Mouse (Mus musculus) MEL (cell line): ENCODE results near the gene Rora. TPM values are rescaled to one million over a fixed set of nuclear protein-coding genes. Genes with fewer than 3 reads are reported as not detected.

Experiments used
- DNase-seq: peaks from one replicate; pipeline ENCODE4 v3.0.0; 2011; ENCODE audit warnings: low read depth, low spot score
- H3K27ac ChIP-seq: 2 replicates; pipeline ENCODE4 v1.5.1; 2012; ENCODE audit warnings: low read depth, mild to moderate bottlenecking, control low read depth, low read length, moderate library complexity; ENCODE audit not compliant: control insufficient read depth
- H3K27me3 ChIP-seq, 2 experiments: fragments of 150-350 bp in 1 of 2; sonication (generic) in 1 of 2; 2 replicates each; pipeline ENCODE4 v1.6.1; 2012; ENCODE audit warnings: low read length in 2 of 2, mild to moderate bottlenecking in 2 of 2, improper control_type of control experiment in 1 of 2, moderate library complexity in 1 of 2; ENCODE audit not compliant: insufficient read depth in 2 of 2, control insufficient read depth in 1 of 2
- H3K36me3 ChIP-seq, 2 experiments: 2 replicates each; pipeline ENCODE4 v1.6.1; 2012 to 2014; ENCODE audit warnings: low read length in 2 of 2, improper control_type of control experiment in 1 of 2, inconsistent platforms in 1 of 2, mild to moderate bottlenecking in 1 of 2; ENCODE audit not compliant: insufficient read depth in 2 of 2, control insufficient read depth in 1 of 2
- H3K4me1 ChIP-seq, 2 experiments: fragments of 150-350 bp in 1 of 2; sonication (generic) in 1 of 2; 2 replicates each; pipeline ENCODE4 v1.6.1; 2012; ENCODE audit warnings: low read length in 2 of 2, improper control_type of control experiment in 1 of 2, mild to moderate bottlenecking in 1 of 2; ENCODE audit not compliant: insufficient read depth in 2 of 2, control insufficient read depth in 1 of 2
- H3K4me3 ChIP-seq, 2 experiments: fragments of 150-350 bp in 1 of 2; sonication (generic) in 1 of 2; 2 replicates each; pipeline ENCODE4 v1.5.1; 2012; ENCODE audit warnings: low read depth in 2 of 2, low read length in 2 of 2, mild to moderate bottlenecking in 2 of 2, moderate library complexity in 2 of 2, control low read depth in 1 of 2, improper control_type of control experiment in 1 of 2; ENCODE audit not compliant: control insufficient read depth in 1 of 2, insufficient read depth in 1 of 2
- H3K79me2 ChIP-seq: 2 replicates; pipeline ENCODE4 v1.6.1; 2012; ENCODE audit warnings: mild to moderate bottlenecking, low read length, moderate library complexity; ENCODE audit not compliant: control insufficient read depth, poor library complexity, insufficient read depth
- H3K9ac ChIP-seq: 2 replicates; pipeline ENCODE4 v1.6.1; 2012; ENCODE audit warnings: low read depth, mild to moderate bottlenecking, control low read depth, low read length, moderate library complexity; ENCODE audit not compliant: control insufficient read depth, poor library complexity, severe bottlenecking
- H3K9me3 ChIP-seq: fragments of 150-350 bp; sonication (generic); replicated peaks from 2 replicates; pipeline ENCODE4 v1.6.1; 2012; ENCODE audit warnings: mild to moderate bottlenecking, low read length, improper control_type of control experiment, moderate library complexity; ENCODE audit not compliant: insufficient read depth
- BHLHE40 ChIP-seq: IDR thresholded peaks from 2 replicates; pipeline ENCODE4 v1.6.1; 2012; ENCODE audit warnings: low read depth, mild to moderate bottlenecking, inconsistent platforms, low read length, improper control_type of control experiment, borderline replicate concordance
- CHD2 ChIP-seq: IDR thresholded peaks from 2 replicates; pipeline ENCODE4 v1.6.1; 2011; ENCODE audit warnings: low read length, improper control_type of control experiment
- CTCF ChIP-seq, 3 experiments: IDR thresholded peaks in 2 of 3; conservative IDR thresholded peaks in 1 of 3; 2 replicates each; pipeline ENCODE4 v1.5.1; 2011 to 2012; ENCODE audit warnings: low read length in 3 of 3, low read depth in 2 of 3, mild to moderate bottlenecking in 2 of 3, improper control_type of control experiment in 1 of 3, inconsistent platforms in 1 of 3, mixed read lengths in 1 of 3, moderate library complexity in 1 of 3; ENCODE audit not compliant: control insufficient read depth in 1 of 3, insufficient read depth in 1 of 3, poor library complexity in 1 of 3, severe bottlenecking in 1 of 3
- E2F4 ChIP-seq: IDR thresholded peaks from 2 replicates; pipeline ENCODE4 v1.6.1; 2011; ENCODE audit warnings: low read depth, low read length, improper control_type of control experiment, borderline replicate concordance
- ELF1 ChIP-seq: IDR thresholded peaks from 2 replicates; pipeline ENCODE4 v1.6.1; 2014; ENCODE audit warnings: low read depth, mild to moderate bottlenecking, inconsistent platforms, low read length, improper control_type of control experiment, moderate library complexity
- EP300 ChIP-seq, 2 experiments: IDR thresholded peaks; 2 replicates each; pipeline ENCODE4 v1.6.1; 2011; ENCODE audit warnings: improper control_type of control experiment in 2 of 2, low read length in 2 of 2, low read depth in 1 of 2, mild to moderate bottlenecking in 1 of 2
- ETS1 ChIP-seq: IDR thresholded peaks from 2 replicates; pipeline ENCODE4 v1.6.1; 2012; ENCODE audit warnings: low read depth, mild to moderate bottlenecking, inconsistent platforms, low read length, improper control_type of control experiment, moderate library complexity
- GATA1 ChIP-seq: IDR thresholded peaks from 2 replicates; pipeline ENCODE4 v1.6.1; 2011; ENCODE audit warnings: low read depth, low read length, improper control_type of control experiment
- HCFC1 ChIP-seq: IDR thresholded peaks from 2 replicates; pipeline ENCODE4 v1.6.1; 2012; ENCODE audit warnings: low read depth, mild to moderate bottlenecking, inconsistent platforms, low read length, improper control_type of control experiment, moderate library complexity
- JUND ChIP-seq: IDR thresholded peaks from 2 replicates; pipeline ENCODE4 v1.6.1; 2011; ENCODE audit warnings: low read depth, mild to moderate bottlenecking, improper control_type of control experiment, low read length
- MAFK ChIP-seq: IDR thresholded peaks from 2 replicates; pipeline ENCODE4 v1.6.1; 2011; ENCODE audit warnings: low read depth, mild to moderate bottlenecking, low read length, improper control_type of control experiment, borderline replicate concordance
- MAX ChIP-seq: IDR thresholded peaks from 2 replicates; pipeline ENCODE4 v1.6.1; 2011; ENCODE audit warnings: low read length, improper control_type of control experiment
- MYC ChIP-seq: IDR thresholded peaks from 2 replicates; pipeline ENCODE4 v1.6.1; 2011; ENCODE audit warnings: low read depth, mild to moderate bottlenecking, low read length, improper control_type of control experiment, moderate library complexity
- NRF1 ChIP-seq: IDR thresholded peaks from 2 replicates; pipeline ENCODE4 v1.6.1; 2014; ENCODE audit warnings: low read depth, mild to moderate bottlenecking, inconsistent platforms, low read length, improper control_type of control experiment, moderate library complexity; ENCODE audit not compliant: poor library complexity, insufficient read depth, severe bottlenecking
- POLR2AphosphoS2 ChIP-seq: IDR thresholded peaks from 2 replicates; pipeline ENCODE4 v1.6.1; 2011; ENCODE audit warnings: low read length, improper control_type of control experiment
- POLR2AphosphoS5 ChIP-seq: IDR thresholded peaks from 2 replicates; pipeline ENCODE4 v1.6.1; 2012; ENCODE audit warnings: low read depth, borderline replicate concordance, mild to moderate bottlenecking, inconsistent platforms, low read length, moderate library complexity, mixed read lengths
- RCOR1 ChIP-seq: IDR thresholded peaks from 2 replicates; pipeline ENCODE4 v1.6.1; 2012; ENCODE audit warnings: low read depth, mild to moderate bottlenecking, inconsistent platforms, low read length, improper control_type of control experiment
- SMC3 ChIP-seq: IDR thresholded peaks from 2 replicates; pipeline ENCODE4 v1.6.1; 2011; ENCODE audit warnings: low read depth, low read length, improper control_type of control experiment
- TAL1 ChIP-seq: IDR thresholded peaks from 2 replicates; pipeline ENCODE4 v1.6.1; 2012; ENCODE audit warnings: mild to moderate bottlenecking, inconsistent platforms, low read length, moderate library complexity, mixed read lengths
- UBTF ChIP-seq: IDR thresholded peaks from 2 replicates; pipeline ENCODE4 v1.6.1; 2012; ENCODE audit warnings: low read depth, mild to moderate bottlenecking, inconsistent platforms, low read length, improper control_type of control experiment, moderate library complexity, borderline replicate concordance; ENCODE audit not compliant: insufficient read depth
- USF1 ChIP-seq: IDR thresholded peaks from 2 replicates; pipeline ENCODE4 v1.6.1; 2014; ENCODE audit warnings: low read depth, mild to moderate bottlenecking, inconsistent platforms, low read length, improper control_type of control experiment, moderate library complexity
- ZC3H11A ChIP-seq: IDR thresholded peaks from 2 replicates; pipeline ENCODE4 v1.6.1; 2012; ENCODE audit warnings: low read depth, mild to moderate bottlenecking, inconsistent platforms, low read length, improper control_type of control experiment
- ZKSCAN1 ChIP-seq: IDR thresholded peaks from 2 replicates; pipeline ENCODE4 v1.6.1; 2012; ENCODE audit warnings: low read depth, mild to moderate bottlenecking, inconsistent platforms, low read length, improper control_type of control experiment, moderate library complexity
- ZMIZ1 ChIP-seq: IDR thresholded peaks from 2 replicates; pipeline ENCODE4 v1.6.1; 2012; ENCODE audit warnings: low read depth, mild to moderate bottlenecking, inconsistent platforms, low read length, improper control_type of control experiment, moderate library complexity
- ZNF384 ChIP-seq: IDR thresholded peaks from 2 replicates; pipeline ENCODE4 v1.6.1; 2012; ENCODE audit warnings: low read depth, mild to moderate bottlenecking, inconsistent platforms, low read length, improper control_type of control experiment
- polyA plus RNA-seq, 2 experiments: library from polyadenylated mRNA; stranded (reverse) in 1 of 2; unstranded in 1 of 2; fragments of >175 nt in 1 of 2; fragments of >200 nt in 1 of 2; gene quantifications; 2 replicates each; pipeline versions ENCODE4 v1.2.1 to v1.2.4; 2012; ENCODE audit warnings: low replicate concordance in 2 of 2, low read depth in 1 of 2; ENCODE audit not compliant: insufficient read length in 2 of 2, insufficient read depth in 1 of 2, missing spikeins in 1 of 2
- total RNA-seq: library from RNA; depleted of rRNA; stranded (reverse); fragments of 300-350 nt; gene quantifications from 2 replicates; pipeline ENCODE4 v1.2.3, GENCODE M21; 2012

Gene Rora
- total and polyA plus RNA-seq, 3 experiments, result not detected

DNA sequence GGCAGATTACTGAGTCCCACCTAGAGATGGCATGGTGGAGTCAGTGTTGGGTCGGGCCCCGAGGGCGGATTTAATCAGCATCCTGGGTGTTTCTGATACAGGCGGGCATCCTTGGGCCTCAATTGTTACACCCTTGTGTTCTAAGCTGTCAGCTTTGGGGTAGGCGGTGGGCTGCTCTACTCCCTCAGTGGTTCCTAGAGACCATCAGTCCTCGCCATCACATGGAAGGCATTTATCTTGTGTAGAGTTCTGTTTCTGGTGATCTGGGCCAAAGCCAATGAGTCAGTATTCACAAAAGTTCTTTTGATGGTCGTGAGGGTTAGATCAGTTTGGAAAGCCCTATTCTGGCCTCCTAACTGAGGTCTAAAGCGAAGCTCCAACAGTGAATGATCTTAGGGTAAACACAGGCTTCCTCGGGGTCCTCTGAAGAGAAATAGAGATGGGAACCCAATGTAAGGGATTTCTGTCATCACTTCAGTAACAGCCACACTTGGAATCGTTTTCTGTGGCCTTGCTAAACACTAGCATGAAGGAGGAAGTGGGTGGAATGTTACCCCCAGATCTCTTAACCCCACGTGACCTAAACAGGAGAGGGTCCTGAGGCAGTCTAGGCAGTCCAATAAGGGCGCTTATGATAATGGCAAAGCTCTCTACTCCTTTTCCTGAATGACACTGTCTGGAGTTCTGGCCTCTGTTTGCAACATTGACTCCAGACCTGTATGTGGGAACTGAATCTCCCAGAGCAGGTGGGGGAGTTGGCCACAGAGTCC, 645.2 kb downstream of the Rora start (continued):
- TF ChIP-seq UBTF, result no peak
- TF ChIP-seq ELF1, result no peak
- no peak for TF ChIP-seq CHD2

DNA sequence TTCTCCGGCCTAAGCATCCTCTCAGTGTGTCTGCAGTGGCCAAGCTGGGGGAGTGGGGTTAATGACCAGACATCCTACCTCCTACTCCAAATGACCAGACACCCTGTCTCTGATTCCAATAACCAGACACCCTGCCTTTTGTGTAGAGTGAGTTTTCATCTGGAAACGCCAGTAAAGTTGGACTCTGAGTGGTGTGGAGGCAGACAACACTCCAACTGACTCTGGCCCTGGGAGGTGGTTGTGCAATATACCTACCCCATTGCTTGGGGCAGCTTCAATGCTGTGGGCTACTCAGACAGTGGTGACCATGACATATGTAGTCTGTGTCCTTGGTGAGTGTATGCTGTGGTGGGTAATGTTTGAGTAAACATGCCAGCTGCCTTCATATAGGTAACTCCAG, 645.9 kb downstream of the Rora start:
- Histone ChIP-seq H3K9me3 (no peaks in the 10 kb centered on the region), H3K36me3 (no peaks in the 10 kb centered on the region), H3K4me3 (no peak overlapping the region), H3K9ac (no peak overlapping the region), H3K27ac (no peak overlapping the region), H3K27me3 (no peaks in the 10 kb centered on the region), H3K79me2 (no peaks in the 10 kb centered on the region), H3K4me1 (no peaks in the 10 kb centered on the region)
- no peak for DNase-seq
- no peak for TF ChIP-seq MYC
- TF ChIP-seq UBTF, result no peak
- TF ChIP-seq JUND, result no peak
- no peak for TF ChIP-seq MAX
- TF ChIP-seq E2F4, result no peak
- TF ChIP-seq ETS1, result no peak
- TF ChIP-seq TAL1, result no peak
- no peak for TF ChIP-seq CTCF (IDR thresholded peaks at IDR 0.05 in 2 of 3, conservative IDR thresholded peaks at IDR 0.05 in 1 of 3; ENCODE audit: control insufficient read depth in 1 of 3, insufficient read depth in 1 of 3, low read depth in 2 of 3, low read length in 3 of 3, poor library complexity in 1 of 3, severe bottlenecking in 1 of 3)
- TF ChIP-seq EP300 (IDR thresholded peaks at IDR 0.05; ENCODE audit: low read depth in 1 of 2, low read length in 2 of 2), result no peak
- no peak for TF ChIP-seq MAFK
- TF ChIP-seq BHLHE40, result no peak
- no peak for TF ChIP-seq POLR2AphosphoS2
- no peak for TF ChIP-seq GATA1

DNA sequence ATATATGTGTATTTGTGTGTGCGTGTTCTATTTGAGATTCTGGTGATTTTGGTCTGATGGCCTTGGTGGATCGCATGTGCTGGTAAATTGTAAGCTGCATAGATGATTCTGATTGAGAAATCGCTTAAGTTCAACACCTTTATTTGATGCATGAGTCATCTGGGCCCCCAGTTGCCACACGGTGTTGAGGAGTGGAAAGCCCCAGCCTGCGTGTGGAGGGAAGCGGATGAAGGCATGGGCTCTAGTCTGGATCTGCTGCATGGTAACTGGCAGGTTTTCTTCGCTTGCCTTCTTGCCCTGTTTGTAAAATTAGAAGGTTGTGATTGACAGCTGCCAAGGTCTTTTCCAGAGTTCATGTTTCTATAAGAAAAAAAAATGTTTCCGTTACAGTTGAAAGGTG, 646.7 kb downstream of the Rora start:
- Histone ChIP-seq H3K36me3 (no peaks in the 10 kb centered on the region), H3K27me3 (no peaks in the 10 kb centered on the region), H3K9ac (no peak overlapping the region), H3K9me3 (no peaks in the 10 kb centered on the region), H3K79me2 (no peaks in the 10 kb centered on the region), H3K27ac (no peak overlapping the region), H3K4me1 (no peaks in the 10 kb centered on the region), H3K4me3 (no peak overlapping the region)
- DNase-seq, result no peak
- TF ChIP-seq HCFC1, result no peak
- TF ChIP-seq POLR2AphosphoS5, result no peak
- no peak for TF ChIP-seq USF1
- TF ChIP-seq EP300 (IDR thresholded peaks at IDR 0.05; ENCODE audit: low read depth in 1 of 2, low read length in 2 of 2), result no peak
- TF ChIP-seq UBTF, result no peak
- TF ChIP-seq ZC3H11A, result no peak
- TF ChIP-seq SMC3, result no peak
- TF ChIP-seq ZMIZ1, result no peak
- TF ChIP-seq CHD2, result no peak
- no peak for TF ChIP-seq ZNF384
- no peak for TF ChIP-seq RCOR1
- TF ChIP-seq GATA1, result no peak
- no peak for TF ChIP-seq NRF1
- TF ChIP-seq BHLHE40, result no peak
- no peak for TF ChIP-seq CTCF (IDR thresholded peaks at IDR 0.05 in 2 of 3, conservative IDR thresholded peaks at IDR 0.05 in 1 of 3; ENCODE audit: control insufficient read depth in 1 of 3, insufficient read depth in 1 of 3, low read depth in 2 of 3, low read length in 3 of 3, poor library complexity in 1 of 3, severe bottlenecking in 1 of 3)
- no peak for TF ChIP-seq ZKSCAN1
